Mouse (Mus musculus) forebrain, embryonic 14.5 days (tissue): ENCODE measurements at regions not wholly inside any gene's neighbourhood (a gene's known extent, or its start where the extent isn't known, plus 50 kb on each side); places are given as distances from the start of the nearest gene placed in this dataset.

Source experiments
- ATAC-seq: fragments of 200-750 bp; cut with Nextera tagmentation; 2 replicates; pipeline ENCODE4 v1.8.0; 2017; ENCODE audit warnings: mild to moderate bottlenecking, moderate library complexity
- DNase-seq: peaks from one replicate; pipeline ENCODE4 v3.0.0-alpha.2; 2015; ENCODE audit warnings: low spot score
- H3K27ac ChIP-seq: fragments of 300-500 bp; sonication (generic); 2 replicates; pipeline ENCODE4 v1.5.1; 2014; ENCODE audit warnings: low read depth, mild to moderate bottlenecking, control low read depth, low read length, moderate library complexity
- H3K27me3 ChIP-seq: fragments of 300-500 bp; sonication (generic); replicated peaks from 2 replicates; pipeline ENCODE4 v1.6.1; 2014; ENCODE audit warnings: low read length, control low read depth, mixed read lengths; ENCODE audit not compliant: control insufficient read depth, insufficient read depth
- H3K36me3 ChIP-seq: fragments of 300-500 bp; sonication (generic); 2 replicates; pipeline ENCODE4 v1.6.1; 2014; ENCODE audit warnings: low read length, control low read depth; ENCODE audit not compliant: control insufficient read depth, insufficient read depth
- H3K4me1 ChIP-seq: fragments of 300-500 bp; sonication (generic); 2 replicates; pipeline ENCODE4 v1.6.1; 2014; ENCODE audit warnings: antibody characterized with exemption, low read length, control low read depth; ENCODE audit not compliant: control insufficient read depth, insufficient read depth
- H3K4me2 ChIP-seq: fragments of 300-500 bp; sonication (generic); 2 replicates; pipeline ENCODE4 v1.6.1; 2014; ENCODE audit warnings: mild to moderate bottlenecking, control low read depth, low read length
- H3K4me3 ChIP-seq: fragments of 300-500 bp; sonication (generic); 2 replicates; pipeline ENCODE4 v1.5.1; 2014; ENCODE audit warnings: low read depth, low read length, control low read depth
- H3K9ac ChIP-seq: fragments of 300-500 bp; sonication (generic); 2 replicates; pipeline ENCODE4 v1.6.1; 2014; ENCODE audit warnings: mild to moderate bottlenecking, low read length, control low read depth, moderate library complexity
- H3K9me3 ChIP-seq: fragments of 300-500 bp; sonication (generic); replicated peaks from 2 replicates; pipeline ENCODE4 v1.6.1; 2016; ENCODE audit warnings: low read length, control low read depth, mixed read lengths; ENCODE audit not compliant: control insufficient read depth
- WGBS: fragments of 180-500 bp; shearing (Covaris S2); extraction: QIAGEN DNeasy Blood & Tissue Kit; methylation state at CpG from one replicate; pipeline ENCODE4 v1.1.7; 2014; 5-methylcytosine and 5-hydroxymethylcytosine counted together

DNA sequence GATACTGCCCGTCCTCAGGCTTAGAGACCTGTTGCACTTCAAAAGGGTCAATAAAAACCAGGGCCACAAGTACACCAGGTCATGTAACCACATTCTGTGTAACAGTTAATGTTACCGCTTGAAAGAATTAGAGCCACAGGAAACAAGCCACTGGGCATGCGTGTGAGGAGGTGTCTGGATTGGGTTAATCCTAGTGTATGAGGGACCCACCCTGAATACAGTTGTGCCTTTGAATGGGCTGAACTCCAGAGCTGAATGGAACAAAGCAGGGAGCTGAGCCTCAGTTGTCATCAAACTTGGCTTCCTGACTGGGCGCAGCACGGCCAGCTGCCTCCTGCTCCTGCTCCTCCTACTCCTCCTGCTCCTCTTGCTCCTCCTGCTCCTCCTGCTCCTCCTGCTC is 148.0 kb upstream of the A230072I06Rik start:
- Histone ChIP-seq H3K27ac (no peak overlapping the region), H3K4me1 (peaks cover 30% of the 10 kb centered on the region), H3K27me3 (peaks cover 16% of the 10 kb centered on the region), H3K4me3 (no peak overlapping the region), H3K9ac (no peak overlapping the region), H3K4me2 (no peak overlapping the region), H3K36me3 (no peaks in the 10 kb centered on the region), H3K9me3 (no peaks in the 10 kb centered on the region)
- 48% methylated on average over 5 of the region's 5 CpGs for WGBS
- no peak for DNase-seq
- no peak for ATAC-seq

GRCm38 (mm10) chr8:12134200-12134599 is 144.4 kb upstream of the A230072I06Rik start:
- no peaks in the 10 kb centered on the region for H3K9me3 ChIP-seq
- H3K4me1 ChIP-seq = peaks cover 24% of the 10 kb centered on the region
- DNase-seq = no peak
- no peak overlapping the region for H3K4me3 ChIP-seq
- H3K27ac ChIP-seq = no peak overlapping the region
- no peak for ATAC-seq
- H3K9ac ChIP-seq = no peak overlapping the region
- no peak overlapping the region for H3K4me2 ChIP-seq
- no peaks in the 10 kb centered on the region for H3K36me3 ChIP-seq
- WGBS = 77% methylated on average over 1 of the region's 1 CpGs
- H3K27me3 ChIP-seq = peaks cover 16% of the 10 kb centered on the region

DNA sequence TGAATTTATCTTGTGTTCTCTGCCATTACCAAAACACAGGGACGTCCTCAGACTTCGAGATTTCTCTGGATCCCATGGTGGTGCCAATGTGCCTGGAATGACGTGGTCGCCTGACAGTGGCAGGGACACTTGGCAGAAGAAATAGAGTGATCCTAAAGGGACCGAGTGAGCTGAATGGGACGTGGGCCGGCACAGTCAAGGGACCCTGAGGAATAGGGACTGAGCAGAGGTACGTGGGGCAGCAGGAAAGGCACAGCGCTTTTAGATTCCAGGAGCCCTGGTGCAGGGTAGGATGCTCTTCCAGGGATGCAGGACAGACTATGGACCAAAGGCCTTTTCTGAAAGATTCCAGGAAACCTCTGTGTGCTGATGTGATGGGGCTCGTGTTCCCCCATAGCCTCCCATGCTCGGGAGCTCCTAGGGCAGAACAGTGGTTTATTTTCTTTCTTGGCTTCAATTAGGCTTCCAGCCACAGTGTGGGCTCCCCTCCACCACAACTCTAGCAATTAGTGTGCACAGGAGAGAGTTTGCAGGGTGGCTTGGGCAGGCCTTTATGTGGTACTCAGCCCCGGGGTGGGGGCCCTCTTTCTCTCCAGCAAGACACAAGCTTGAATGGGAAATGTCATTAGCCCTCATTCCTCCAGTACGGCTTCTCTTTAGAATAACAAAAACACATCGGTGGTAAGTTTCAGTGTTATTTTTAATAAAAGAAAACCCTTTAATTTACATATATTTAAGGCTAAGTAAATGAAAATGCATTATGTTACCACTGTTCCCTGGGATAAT is 143.0 kb upstream of the A230072I06Rik start:
- Histone ChIP-seq H3K9ac (0 out of 2 replicates have a peak overlapping the region, but pooled peaks have one; percentile 25), H3K9me3 (no peaks in the 10 kb centered on the region), H3K27ac (peak overlapping the region; percentile 79), H3K4me3 (no peak overlapping the region), H3K27me3 (peaks cover 17% of the 10 kb centered on the region), H3K4me1 (peaks cover 25% of the 10 kb centered on the region), H3K4me2 (0 out of 2 replicates have a peak overlapping the region, but pooled peaks have one; percentile 14), H3K36me3 (no peaks in the 10 kb centered on the region)
- DNase-seq = peak; percentile 92
- peak; percentile 93 for ATAC-seq
- 11% methylated on average over 14 of the region's 14 CpGs for whole genome bisulfite sequencing

DNA sequence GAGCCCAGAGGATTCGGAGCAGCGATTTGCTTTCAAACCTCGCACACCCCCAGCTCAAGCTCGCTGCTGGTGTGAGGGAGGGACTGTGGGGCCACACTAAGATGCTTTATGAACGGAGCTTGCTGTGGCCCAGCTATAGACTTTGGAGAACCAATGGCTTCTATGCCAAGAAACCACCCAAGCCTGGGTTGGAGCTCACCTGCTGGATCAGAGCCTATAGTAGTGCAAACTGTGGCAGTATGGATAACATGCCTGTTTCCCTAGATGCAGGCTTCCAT is 142.5 kb upstream of the A230072I06Rik start:
- peak overlapping the region; percentile 70 for H3K27ac ChIP-seq
- H3K4me2 ChIP-seq = no peak overlapping the region
- no peaks in the 10 kb centered on the region for H3K36me3 ChIP-seq
- peaks cover 25% of the 10 kb centered on the region for H3K4me1 ChIP-seq
- no peak overlapping the region for H3K4me3 ChIP-seq
- H3K27me3 ChIP-seq = peaks cover 17% of the 10 kb centered on the region
- H3K9me3 ChIP-seq = no peaks in the 10 kb centered on the region
- 6% methylated on average over 5 of the region's 5 CpGs for WGBS
- H3K9ac ChIP-seq = no peak overlapping the region
- ATAC-seq (peak; percentile 88), DNase-seq (no peak)

DNA sequence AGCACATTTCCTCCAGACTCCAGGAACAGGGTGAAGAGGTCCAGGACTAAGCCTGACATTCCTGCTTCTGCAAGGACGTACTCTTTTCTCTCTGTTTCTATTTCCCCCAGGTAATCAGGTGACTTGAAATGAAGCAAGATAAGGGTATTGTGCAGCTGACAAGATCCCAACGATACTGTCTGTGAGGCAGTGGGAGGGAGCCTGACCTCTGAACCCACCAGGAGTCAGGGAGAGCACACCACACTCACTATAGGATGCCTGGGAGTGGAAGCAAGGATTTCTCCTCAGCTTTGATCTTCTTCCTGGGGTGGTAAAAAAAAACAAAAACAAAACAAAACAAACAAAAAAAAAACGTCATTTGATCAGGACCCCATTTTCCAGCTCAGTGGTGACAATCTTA is 141.1 kb upstream of the A230072I06Rik start:
- ATAC-seq (no peak), DNase-seq (no peak)
- WGBS = 32% methylated on average over 3 of the region's 3 CpGs
- H3K4me2 ChIP-seq = no peak overlapping the region
- no peak overlapping the region for H3K4me3 ChIP-seq
- no peaks in the 10 kb centered on the region for H3K9me3 ChIP-seq
- no peak overlapping the region for H3K27ac ChIP-seq
- H3K9ac ChIP-seq = no peak overlapping the region
- no peaks in the 10 kb centered on the region for H3K36me3 ChIP-seq
- H3K27me3 ChIP-seq = peaks cover 20% of the 10 kb centered on the region
- H3K4me1 ChIP-seq = peaks cover 25% of the 10 kb centered on the region

- no peaks in the 10 kb centered on the region for H3K36me3 ChIP-seq
- H3K9ac ChIP-seq = no peak overlapping the region
- peaks cover 25% of the 10 kb centered on the region for H3K4me1 ChIP-seq
- H3K9me3 ChIP-seq = no peaks in the 10 kb centered on the region
- DNase-seq = peak; percentile 88
- no peak overlapping the region for H3K4me3 ChIP-seq
- H3K27me3 ChIP-seq = peaks cover 22% of the 10 kb centered on the region
- no peak overlapping the region for H3K4me2 ChIP-seq
- no peak overlapping the region for H3K27ac ChIP-seq
- ATAC-seq = peak; percentile 55
- 32% methylated on average over 8 of the region's 8 CpGs for WGBS
Observed at GRCm38 (mm10) chr8:12137913-12138312, 140.7 kb upstream of the A230072I06Rik start.

DNA sequence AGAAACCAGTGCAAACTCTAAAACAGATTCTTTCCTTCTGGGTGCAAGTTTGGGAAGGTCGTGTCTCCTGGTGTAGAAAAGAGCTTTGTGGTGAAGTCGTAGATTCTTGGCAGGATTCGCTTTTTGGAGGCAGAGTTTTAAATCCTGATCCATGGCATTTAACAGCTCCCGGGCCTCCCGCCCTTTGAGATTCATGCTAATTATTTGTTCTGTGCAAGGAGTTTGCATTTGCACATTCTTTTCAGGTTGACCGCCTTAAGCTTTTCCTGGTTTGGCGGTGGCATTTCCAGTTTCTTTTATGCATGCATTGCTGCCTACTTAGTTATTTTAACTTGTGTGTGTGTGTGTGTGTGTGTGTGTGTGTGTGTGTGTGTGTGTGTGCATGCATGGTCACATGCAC is 126.9 kb upstream of the A230072I06Rik start:
- peak; percentile 82 for ATAC-seq
- H3K9me3 ChIP-seq = no peaks in the 10 kb centered on the region
- H3K27ac ChIP-seq = no peak overlapping the region
- no peak overlapping the region for H3K4me2 ChIP-seq
- 5% methylated on average over 7 of the region's 7 CpGs for WGBS
- DNase-seq = peak; percentile 81
- H3K9ac ChIP-seq = no peak overlapping the region
- no peaks in the 10 kb centered on the region for H3K36me3 ChIP-seq
- peaks cover 15% of the 10 kb centered on the region for H3K4me1 ChIP-seq
- H3K27me3 ChIP-seq = no peaks in the 10 kb centered on the region; the same call in 1 of the 2 replicates
- no peak overlapping the region for H3K4me3 ChIP-seq

DNA sequence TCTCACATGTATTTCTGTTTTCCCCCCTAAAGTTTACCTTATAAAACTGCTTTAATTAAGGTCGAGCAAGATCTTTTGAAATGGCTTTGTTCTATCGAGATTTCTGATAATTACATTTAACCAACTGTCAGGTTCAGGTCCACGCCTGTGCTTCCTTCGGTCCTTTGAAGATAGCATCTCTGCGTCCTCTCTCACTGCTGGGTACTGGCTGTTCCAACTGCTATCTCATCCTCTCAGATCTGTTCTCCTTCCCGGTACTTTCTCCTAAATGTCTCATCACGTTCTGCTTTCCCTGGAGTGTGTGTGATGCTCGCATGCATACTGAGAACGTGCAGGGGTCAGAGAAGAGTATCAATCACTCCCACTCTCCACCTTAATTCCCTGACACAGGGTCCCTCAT is 125.8 kb upstream of the A230072I06Rik start:
- ATAC-seq (no peak), DNase-seq (no peak)
- Histone ChIP-seq H3K4me1 (peaks cover 15% of the 10 kb centered on the region), H3K9me3 (no peaks in the 10 kb centered on the region), H3K27me3 (no peaks in the 10 kb centered on the region; the same call in 1 of the 2 replicates), H3K27ac (no peak overlapping the region), H3K9ac (no peak overlapping the region), H3K4me3 (no peak overlapping the region), H3K4me2 (no peak overlapping the region), H3K36me3 (no peaks in the 10 kb centered on the region)
- 78% methylated on average over 9 of the region's 9 CpGs for WGBS

- no peaks in the 10 kb centered on the region; the same call in 1 of the 2 replicates for H3K27me3 ChIP-seq
- H3K4me2 ChIP-seq = no peak overlapping the region
- DNase-seq (no peak), ATAC-seq (no peak)
- H3K36me3 ChIP-seq = no peaks in the 10 kb centered on the region
- no peak overlapping the region for H3K27ac ChIP-seq
- no peak overlapping the region for H3K9ac ChIP-seq
- H3K4me1 ChIP-seq = peaks cover 7% of the 10 kb centered on the region
- 83% methylated on average over 1 of the region's 1 CpGs for WGBS
- no peak overlapping the region for H3K4me3 ChIP-seq
- no peaks in the 10 kb centered on the region for H3K9me3 ChIP-seq
Observed at GRCm38 (mm10) chr8:12156893-12157292, 121.7 kb upstream of the A230072I06Rik start.
